Mouse (Mus musculus) embryonic fibroblast, embryonic 13.5 days (primary cell): Measurements from ENCODE around the gene Fnbp1.

Source experiments
- CTCF ChIP-seq: IDR thresholded peaks from 2 replicates; pipeline ENCODE4 v1.5.1; 2011; ENCODE audit warnings: mild to moderate bottlenecking, control low read depth, low read length, moderate library complexity, borderline replicate concordance; ENCODE audit not compliant: insufficient read depth
- POLR2A ChIP-seq: IDR thresholded peaks from 2 replicates; pipeline ENCODE4 v1.6.1; 2011; ENCODE audit warnings: low read depth, mild to moderate bottlenecking, control low read depth, low read length, moderate library complexity

- no peak for TF ChIP-seq CTCF
- TF ChIP-seq POLR2A: no peak
These were observed 44.5 kb downstream of the Fnbp1 start for GRCm38 (mm10) chr2:31097276-31097675.
